Mouse (Mus musculus): ENCODE results near the gene Dnaic1.

Dnaic1 gene

GRCm38 (mm10) chr4:41569411-41569885, at the start of gene Dnaic1, which contains the start of gene Fam219a:
Gene Dnaic1, plus strand, starts transcription at chr4:41569775.
Gene Fam219a, minus strand, starts transcription at chr4:41569538.
- in situ Hi-C loops (cut with MseI, MboI), result no loop called here

GRCm38 (mm10) chr4:41520641-41521040, 48.9 kb upstream of the Dnaic1 start:
- in situ Hi-C loops (cut with MseI, MboI), result loop anchor here in 1 of 2 experiments (5.0 kb wide), 1 partner anchor 92 kb away; no protein-coding TSS in a partner anchor

- in situ Hi-C loops (cut with MseI, MboI), result loop anchor here in 1 of 2 experiments (5.0 kb wide), 1 partner anchor 90 kb away; no protein-coding TSS in a partner anchor
These were observed 47.4 kb upstream of the Dnaic1 start for GRCm38 (mm10) chr4:41522136-41522535.

- in situ Hi-C loops (cut with MseI, MboI), result loop anchor here in 1 of 2 experiments (5.0 kb wide), 1 partner anchor 90 kb away; no protein-coding TSS in a partner anchor
These were observed 46.8 kb upstream of the Dnaic1 start for GRCm38 (mm10) chr4:41522788-41523187.

GRCm38 (mm10) chr4:41523839-41524238, 45.7 kb upstream of the Dnaic1 start:
- in situ Hi-C loops (cut with MseI, MboI), result loop anchor here in 1 of 2 experiments (5.0 kb wide), 1 partner anchor 88 kb away; no protein-coding TSS in a partner anchor

- in situ Hi-C loops (cut with MseI, MboI), result loop anchor here in 1 of 2 experiments (5.0 kb wide), 1 partner anchor 87 kb away; no protein-coding TSS in a partner anchor
These were observed 44.7 kb upstream of the Dnaic1 start for GRCm38 (mm10) chr4:41524829-41525228.

- in situ Hi-C loops (cut with MseI, MboI), result no loop called here
These were observed 43.0 kb upstream of the Dnaic1 start for GRCm38 (mm10) chr4:41526553-41526952.

- in situ Hi-C loops (cut with MseI, MboI), result no loop called here
These were observed 42.5 kb upstream of the Dnaic1 start for GRCm38 (mm10) chr4:41527076-41527475.

- in situ Hi-C loops (cut with MseI, MboI), result no loop called here
These were observed 41.6 kb upstream of the Dnaic1 start for GRCm38 (mm10) chr4:41527996-41528395.

- in situ Hi-C loops (cut with MseI, MboI), result no loop called here
These were observed 37.2 kb upstream of the Dnaic1 start for GRCm38 (mm10) chr4:41532420-41532819.

- in situ Hi-C loops (cut with MseI, MboI), result no loop called here
These were observed 34.7 kb upstream of the Dnaic1 start for GRCm38 (mm10) chr4:41534866-41535265.

- in situ Hi-C loops (cut with MseI, MboI), result no loop called here
These were observed 27.4 kb upstream of the Dnaic1 start for GRCm38 (mm10) chr4:41542136-41542535.

GRCm38 (mm10) chr4:41545985-41546384, 23.6 kb upstream of the Dnaic1 start:
- in situ Hi-C loops (cut with MseI, MboI), result no loop called here

- in situ Hi-C loops (cut with MseI, MboI), result no loop called here
These were observed 22.5 kb upstream of the Dnaic1 start for GRCm38 (mm10) chr4:41547086-41547485.

- in situ Hi-C loops (cut with MseI, MboI), result loop anchor here (10.0 kb wide), 1 partner anchor 152 kb away; no protein-coding TSS in a partner anchor
These were observed 17.0 kb upstream of the Dnaic1 start for GRCm38 (mm10) chr4:41552529-41552928.

- in situ Hi-C loops (cut with MseI, MboI), result loop anchor here (10.0 kb wide), 1 partner anchor 152 kb away; no protein-coding TSS in a partner anchor
These were observed 16.5 kb upstream of the Dnaic1 start for GRCm38 (mm10) chr4:41553116-41553515.

GRCm38 (mm10) chr4:41554994-41555663, 14.4 kb upstream of the Dnaic1 start:
- in situ Hi-C loops (cut with MseI, MboI), result loop anchor here (10.0 kb wide), 1 partner anchor 150 kb away; no protein-coding TSS in a partner anchor

GRCm38 (mm10) chr4:41556311-41556953, 13.1 kb upstream of the Dnaic1 start:
- in situ Hi-C loops (cut with MseI, MboI), result loop anchor here (10.0 kb wide), 1 partner anchor 148 kb away; no protein-coding TSS in a partner anchor

- in situ Hi-C loops (cut with MseI, MboI), result loop anchor here (10.0 kb wide), 1 partner anchor 148 kb away; no protein-coding TSS in a partner anchor
These were observed 12.5 kb upstream of the Dnaic1 start for GRCm38 (mm10) chr4:41557092-41557491.

- in situ Hi-C loops (cut with MseI, MboI), result no loop called here
These were observed 6.3 kb upstream of the Dnaic1 start for GRCm38 (mm10) chr4:41563297-41563696.

- in situ Hi-C loops (cut with MseI, MboI), result no loop called here
These were observed 3.5 kb upstream of the Dnaic1 start for GRCm38 (mm10) chr4:41566123-41566522.

- in situ Hi-C loops (cut with MseI, MboI), result no loop called here
These were observed 1.3 kb upstream of the Dnaic1 start for GRCm38 (mm10) chr4:41568239-41568638.

All from mouse trophoblast stem cell (cell line).